Mouse (Mus musculus): ENCODE results near the gene Cacna2d3. TPM values are rescaled to one million over a fixed set of nuclear protein-coding genes. Genes with fewer than 3 reads are reported as not detected.

Cacna2d3 gene
- total and polyA plus RNA-seq, 3 experiments = 0.11 TPM; not detected in 2

- DNase-seq (ENCODE audit: low spot score) (no peak), ATAC-seq (ENCODE audit: extremely low read depth, insufficient number of reproducible peaks, low FRiP score, poor library complexity, severe bottlenecking) (no peak)
- TF ChIP-seq TAL1 (conservative IDR thresholded peaks at IDR 0.05; ENCODE audit: low read depth, low read length) = no peak
- TF ChIP-seq CTCF (IDR thresholded peaks at IDR 0.05; ENCODE audit: low read depth, low read length) = no peak
- no peak for TF ChIP-seq POLR2AphosphoS5 (IDR thresholded peaks at IDR 0.05; ENCODE audit: insufficient replicate concordance, low read depth, low read length)
- no peak for TF ChIP-seq GATA1 (IDR thresholded peaks at IDR 0.05; ENCODE audit: borderline replicate concordance, low read length)
- no peak for TF ChIP-seq GATA2 (IDR thresholded peaks at IDR 0.05; ENCODE audit: borderline replicate concordance, low read depth, low read length)
- H3K4me3 ChIP-seq (ENCODE audit: low read depth, low read length) = no peak overlapping the region
- H3K36me3 ChIP-seq (replicated peaks) = no peaks in the 10 kb centered on the region
- no peaks in the 10 kb centered on the region for H3K27me3 ChIP-seq (ENCODE audit: insufficient read depth, low read length)
- H3K4me1 ChIP-seq (ENCODE audit: insufficient read depth, low read depth, low read length) = no peaks in the 10 kb centered on the region
- peaks cover 30% of the 10 kb centered on the region for H3K9me3 ChIP-seq (replicated peaks)
Observed at GRCm38 (mm10) chr14:29385500-29385899, 336.2 kb downstream of the Cacna2d3 start.

GRCm38 (mm10) chr14:29382786-29383185, 338.9 kb downstream of the Cacna2d3 start:
- Histone ChIP-seq H3K4me3 (ENCODE audit: low read depth, low read length) (no peak overlapping the region), H3K4me1 (ENCODE audit: insufficient read depth, low read depth, low read length) (no peaks in the 10 kb centered on the region), H3K9me3 (replicated peaks) (peaks cover 23% of the 10 kb centered on the region), H3K36me3 (replicated peaks) (no peaks in the 10 kb centered on the region), H3K27me3 (ENCODE audit: insufficient read depth, low read length) (no peaks in the 10 kb centered on the region)
- DNase-seq (ENCODE audit: low spot score) = no peak
- ATAC-seq (ENCODE audit: extremely low read depth, insufficient number of reproducible peaks, low FRiP score, poor library complexity, severe bottlenecking) = no peak
- TF ChIP-seq GATA2 (IDR thresholded peaks at IDR 0.05; ENCODE audit: borderline replicate concordance, low read depth, low read length) = no peak
- TF ChIP-seq GATA1 (IDR thresholded peaks at IDR 0.05; ENCODE audit: borderline replicate concordance, low read length) = no peak
- no peak for TF ChIP-seq CTCF (IDR thresholded peaks at IDR 0.05; ENCODE audit: low read depth, low read length)
- no peak for TF ChIP-seq TAL1 (conservative IDR thresholded peaks at IDR 0.05; ENCODE audit: low read depth, low read length)
- TF ChIP-seq POLR2AphosphoS5 (IDR thresholded peaks at IDR 0.05; ENCODE audit: insufficient replicate concordance, low read depth, low read length) = no peak

GRCm38 (mm10) chr14:29366911-29367310, 354.8 kb downstream of the Cacna2d3 start:
- Histone ChIP-seq H3K4me3 (ENCODE audit: low read depth, low read length) (no peak overlapping the region), H3K27me3 (ENCODE audit: insufficient read depth, low read length) (no peaks in the 10 kb centered on the region), H3K4me1 (ENCODE audit: insufficient read depth, low read depth, low read length) (no peaks in the 10 kb centered on the region), H3K9me3 (replicated peaks) (peaks cover 22% of the 10 kb centered on the region), H3K36me3 (replicated peaks) (no peaks in the 10 kb centered on the region)
- DNase-seq (ENCODE audit: low spot score) = no peak
- no peak for ATAC-seq (ENCODE audit: extremely low read depth, insufficient number of reproducible peaks, low FRiP score, poor library complexity, severe bottlenecking)
- TF ChIP-seq POLR2AphosphoS5 (IDR thresholded peaks at IDR 0.05; ENCODE audit: insufficient replicate concordance, low read depth, low read length) (no peak), GATA2 (IDR thresholded peaks at IDR 0.05; ENCODE audit: borderline replicate concordance, low read depth, low read length) (no peak), TAL1 (conservative IDR thresholded peaks at IDR 0.05; ENCODE audit: low read depth, low read length) (no peak), GATA1 (IDR thresholded peaks at IDR 0.05; ENCODE audit: borderline replicate concordance, low read length) (no peak), CTCF (IDR thresholded peaks at IDR 0.05; ENCODE audit: low read depth, low read length) (no peak)

GRCm38 (mm10) chr14:29362448-29362847, 359.2 kb downstream of the Cacna2d3 start:
- no peaks in the 10 kb centered on the region for H3K4me1 ChIP-seq (ENCODE audit: insufficient read depth, low read depth, low read length)
- no peaks in the 10 kb centered on the region for H3K36me3 ChIP-seq (replicated peaks)
- TF ChIP-seq GATA1 (IDR thresholded peaks at IDR 0.05; ENCODE audit: borderline replicate concordance, low read length) (no peak), GATA2 (IDR thresholded peaks at IDR 0.05; ENCODE audit: borderline replicate concordance, low read depth, low read length) (no peak), POLR2AphosphoS5 (IDR thresholded peaks at IDR 0.05; ENCODE audit: insufficient replicate concordance, low read depth, low read length) (no peak), TAL1 (conservative IDR thresholded peaks at IDR 0.05; ENCODE audit: low read depth, low read length) (no peak), CTCF (IDR thresholded peaks at IDR 0.05; ENCODE audit: low read depth, low read length) (no peak)
- DNase-seq (ENCODE audit: low spot score) = no peak
- no peak overlapping the region for H3K4me3 ChIP-seq (ENCODE audit: low read depth, low read length)
- no peaks in the 10 kb centered on the region for H3K27me3 ChIP-seq (ENCODE audit: insufficient read depth, low read length)
- peaks cover 21% of the 10 kb centered on the region for H3K9me3 ChIP-seq (replicated peaks)
- ATAC-seq (ENCODE audit: extremely low read depth, insufficient number of reproducible peaks, low FRiP score, poor library complexity, severe bottlenecking) = no peak

GRCm38 (mm10) chr14:29350627-29351026, 371.0 kb downstream of the Cacna2d3 start:
- Histone ChIP-seq H3K9me3 (replicated peaks) (peaks cover 45% of the 10 kb centered on the region), H3K4me3 (ENCODE audit: low read depth, low read length) (no peak overlapping the region), H3K27me3 (ENCODE audit: insufficient read depth, low read length) (no peaks in the 10 kb centered on the region), H3K36me3 (replicated peaks) (no peaks in the 10 kb centered on the region), H3K4me1 (ENCODE audit: insufficient read depth, low read depth, low read length) (no peaks in the 10 kb centered on the region)
- no peak for DNase-seq (ENCODE audit: low spot score)
- no peak for ATAC-seq (ENCODE audit: extremely low read depth, insufficient number of reproducible peaks, low FRiP score, poor library complexity, severe bottlenecking)
- TF ChIP-seq GATA2 (IDR thresholded peaks at IDR 0.05; ENCODE audit: borderline replicate concordance, low read depth, low read length) (no peak), POLR2AphosphoS5 (IDR thresholded peaks at IDR 0.05; ENCODE audit: insufficient replicate concordance, low read depth, low read length) (no peak), TAL1 (conservative IDR thresholded peaks at IDR 0.05; ENCODE audit: low read depth, low read length) (no peak), GATA1 (IDR thresholded peaks at IDR 0.05; ENCODE audit: borderline replicate concordance, low read length) (no peak), CTCF (IDR thresholded peaks at IDR 0.05; ENCODE audit: low read depth, low read length) (no peak)

GRCm38 (mm10) chr14:29341581-29341980, 380.1 kb downstream of the Cacna2d3 start:
- no peak for DNase-seq (ENCODE audit: low spot score)
- ATAC-seq (ENCODE audit: extremely low read depth, insufficient number of reproducible peaks, low FRiP score, poor library complexity, severe bottlenecking) = no peak
- TF ChIP-seq POLR2AphosphoS5 (IDR thresholded peaks at IDR 0.05; ENCODE audit: insufficient replicate concordance, low read depth, low read length) (no peak), TAL1 (conservative IDR thresholded peaks at IDR 0.05; ENCODE audit: low read depth, low read length) (no peak), GATA1 (IDR thresholded peaks at IDR 0.05; ENCODE audit: borderline replicate concordance, low read length) (no peak), GATA2 (IDR thresholded peaks at IDR 0.05; ENCODE audit: borderline replicate concordance, low read depth, low read length) (no peak), CTCF (IDR thresholded peaks at IDR 0.05; ENCODE audit: low read depth, low read length) (no peak)

More at GRCm38 (mm10) chr14:29341581-29341980, 380.1 kb downstream of the Cacna2d3 start:
- Histone ChIP-seq H3K4me3 (ENCODE audit: low read depth, low read length) (no peak overlapping the region), H3K36me3 (replicated peaks) (no peaks in the 10 kb centered on the region), H3K4me1 (ENCODE audit: insufficient read depth, low read depth, low read length) (no peaks in the 10 kb centered on the region), H3K27me3 (ENCODE audit: insufficient read depth, low read length) (no peaks in the 10 kb centered on the region), H3K9me3 (replicated peaks) (peaks cover 23% of the 10 kb centered on the region)

Measured in G1E (cell line).